Mouse (Mus musculus): ENCODE data around the gene Ccdc18. TPM values are rescaled to one million over a fixed set of nuclear protein-coding genes. Genes with fewer than 3 reads are reported as not detected.
"Not testable (repeated sequence)": the region's sequence is repeated elsewhere in the genome, so short reads cannot be mapped to it uniquely, and the experiment has no call there.

The Ccdc18 gene
- polyA plus RNA-seq, 1 experiment from 2014 or later, result 10.8 TPM

DNA sequence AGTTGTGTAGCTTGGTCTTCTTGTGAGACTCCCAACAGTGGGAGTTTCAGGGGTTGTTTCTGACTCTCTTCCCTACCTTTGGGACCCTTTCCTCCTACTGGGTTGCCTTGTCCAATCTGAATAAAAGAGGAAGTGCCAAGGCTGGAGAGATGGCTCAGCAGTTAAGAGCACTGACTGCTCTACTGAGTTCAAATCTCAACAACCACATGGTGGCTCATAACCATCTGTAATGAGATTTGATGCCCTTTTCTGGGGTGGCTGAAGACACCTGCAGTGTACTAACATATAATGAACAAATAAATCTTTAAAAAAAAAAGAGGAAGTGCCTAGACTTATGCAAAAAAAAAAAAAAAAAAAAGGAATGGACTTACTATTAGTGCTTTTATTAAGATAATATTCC, 91.4 kb downstream of the Ccdc18 start:
- Histone ChIP-seq H3K9ac (ENCODE audit: low read length) (no peak overlapping the region), H3K4me2 (no peak overlapping the region), H3K36me3 (ENCODE audit: control insufficient read depth, insufficient read depth, low read length) (no peaks in the 10 kb centered on the region), H3K27me3 (ENCODE audit: control insufficient read depth, insufficient read depth, low read length) (no peaks in the 10 kb centered on the region), H3K9me3 (ENCODE audit: control insufficient read depth, low read length) (no peaks in the 10 kb centered on the region), H3K4me3 (ENCODE audit: low read depth, low read length) (no peak overlapping the region), H3K27ac (ENCODE audit: low read depth, low read length) (no peak overlapping the region), H3K4me1 (ENCODE audit: control insufficient read depth, insufficient read depth, low read length) (no peaks in the 10 kb centered on the region)
- ATAC-seq (ENCODE audit: low FRiP score), result no peak
- DNase-seq (ENCODE audit: low spot score, missing footprints), result no peak

DNA sequence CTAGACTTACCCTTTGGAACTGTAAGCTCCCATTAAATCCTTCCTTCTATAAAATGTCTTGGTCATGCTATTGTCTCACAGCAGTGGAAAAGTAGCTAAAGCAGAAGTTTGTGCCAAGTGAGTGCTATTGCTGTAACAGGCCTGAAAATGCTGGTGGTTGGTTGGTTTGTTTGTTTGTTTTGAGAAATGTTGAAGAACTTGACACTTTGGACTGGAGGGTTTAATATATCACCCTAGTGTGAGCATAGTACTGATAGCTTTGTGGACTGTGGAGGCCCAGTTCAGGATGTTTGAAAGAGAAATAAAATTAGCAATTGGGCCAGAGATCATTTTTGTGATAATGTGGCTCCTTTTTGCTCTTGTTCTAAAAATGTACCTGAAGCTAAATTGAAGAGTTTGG, 93.5 kb downstream of the Ccdc18 start:
- Histone ChIP-seq H3K4me2 (no peak overlapping the region), H3K4me3 (ENCODE audit: low read depth, low read length) (no peak overlapping the region), H3K27me3 (ENCODE audit: control insufficient read depth, insufficient read depth, low read length) (no peaks in the 10 kb centered on the region), H3K4me1 (ENCODE audit: control insufficient read depth, insufficient read depth, low read length) (no peaks in the 10 kb centered on the region), H3K9me3 (ENCODE audit: control insufficient read depth, low read length) (no peaks in the 10 kb centered on the region), H3K27ac (ENCODE audit: low read depth, low read length) (no peak overlapping the region), H3K9ac (ENCODE audit: low read length) (no peak overlapping the region), H3K36me3 (ENCODE audit: control insufficient read depth, insufficient read depth, low read length) (no peaks in the 10 kb centered on the region)
- ATAC-seq (ENCODE audit: low FRiP score), result no peak
- no peak for DNase-seq (ENCODE audit: low spot score, missing footprints)

GRCm38 (mm10) chr5:108246314-108246765, 113.7 kb downstream of the Ccdc18 start:
- WGBS, result 80% methylated on average over 3 of the region's 3 CpGs
- no peaks in the 10 kb centered on the region for H3K27me3 ChIP-seq (ENCODE audit: control insufficient read depth, insufficient read depth, low read length)

GRCm38 (mm10) chr5:108250033-108250432, 117.4 kb downstream of the Ccdc18 start:
- H3K36me3 ChIP-seq (ENCODE audit: control insufficient read depth, insufficient read depth, low read length), result no peaks in the 10 kb centered on the region
- no peaks in the 10 kb centered on the region for H3K4me1 ChIP-seq (ENCODE audit: control insufficient read depth, insufficient read depth, low read length)
- no peak overlapping the region for H3K4me2 ChIP-seq
- 69% methylated on average over 2 of the region's 2 CpGs for WGBS
- H3K4me3 ChIP-seq (ENCODE audit: low read depth, low read length), result no peak overlapping the region
- no peaks in the 10 kb centered on the region for H3K9me3 ChIP-seq (ENCODE audit: control insufficient read depth, low read length)
- H3K27ac ChIP-seq (ENCODE audit: low read depth, low read length), result no peak overlapping the region
- ATAC-seq (ENCODE audit: low FRiP score), result no peak
- DNase-seq (ENCODE audit: low spot score, missing footprints), result no peak
- no peaks in the 10 kb centered on the region for H3K27me3 ChIP-seq (ENCODE audit: control insufficient read depth, insufficient read depth, low read length)
- H3K9ac ChIP-seq (ENCODE audit: low read length), result no peak overlapping the region

More at GRCm38 (mm10) chr5:108246314-108246765, 113.7 kb downstream of the Ccdc18 start:
- Histone ChIP-seq H3K36me3 (ENCODE audit: control insufficient read depth, insufficient read depth, low read length) (no peaks in the 10 kb centered on the region), H3K9me3 (ENCODE audit: control insufficient read depth, low read length) (no peaks in the 10 kb centered on the region), H3K4me3 (ENCODE audit: low read depth, low read length) (no peak overlapping the region), H3K4me2 (no peak overlapping the region), H3K9ac (ENCODE audit: low read length) (no peak overlapping the region), H3K27ac (ENCODE audit: low read depth, low read length) (no peak overlapping the region), H3K4me1 (ENCODE audit: control insufficient read depth, insufficient read depth, low read length) (no peaks in the 10 kb centered on the region)
- DNase-seq (ENCODE audit: low spot score, missing footprints) (no peak), ATAC-seq (ENCODE audit: low FRiP score) (no peak)

GRCm38 (mm10) chr5:108255259-108255658, 122.6 kb downstream of the Ccdc18 start:
- H3K9me3 ChIP-seq (ENCODE audit: control insufficient read depth, low read length), result no peaks in the 10 kb centered on the region
- no peak overlapping the region for H3K27ac ChIP-seq (ENCODE audit: low read depth, low read length)
- H3K4me1 ChIP-seq (ENCODE audit: control insufficient read depth, insufficient read depth, low read length), result no peaks in the 10 kb centered on the region
- ATAC-seq (ENCODE audit: low FRiP score), result no peak
- H3K4me3 ChIP-seq (ENCODE audit: low read depth, low read length), result no peak overlapping the region
- H3K27me3 ChIP-seq (ENCODE audit: control insufficient read depth, insufficient read depth, low read length), result no peaks in the 10 kb centered on the region
- WGBS, result 82% methylated on average over 5 of the region's 5 CpGs
- no peak for DNase-seq (ENCODE audit: low spot score, missing footprints)
- H3K9ac ChIP-seq (ENCODE audit: low read length), result no peak overlapping the region
- no peak overlapping the region for H3K4me2 ChIP-seq
- no peaks in the 10 kb centered on the region for H3K36me3 ChIP-seq (ENCODE audit: control insufficient read depth, insufficient read depth, low read length)

- Histone ChIP-seq H3K4me2 (no peak overlapping the region), H3K9me3 (ENCODE audit: control insufficient read depth, low read length) (no peaks in the 10 kb centered on the region), H3K4me3 (ENCODE audit: low read depth, low read length) (no peak overlapping the region), H3K4me1 (ENCODE audit: control insufficient read depth, insufficient read depth, low read length) (peaks cover under 1% of the 10 kb centered on the region; the same call in 1 of the 2 replicates), H3K27ac (ENCODE audit: low read depth, low read length) (no peak overlapping the region), H3K36me3 (ENCODE audit: control insufficient read depth, insufficient read depth, low read length) (no peaks in the 10 kb centered on the region), H3K9ac (ENCODE audit: low read length) (no peak overlapping the region), H3K27me3 (ENCODE audit: control insufficient read depth, insufficient read depth, low read length) (no peaks in the 10 kb centered on the region)
- DNase-seq (ENCODE audit: low spot score, missing footprints) (peak; percentile 79), ATAC-seq (ENCODE audit: low FRiP score) (no peak)
- WGBS, result 58% methylated on average over 4 of the region's 4 CpGs
Observed at GRCm38 (mm10) chr5:108262722-108263121, 130.0 kb downstream of the Ccdc18 start.

- 71% methylated on average over 1 of the region's 1 CpGs for WGBS
- H3K36me3 ChIP-seq (ENCODE audit: control insufficient read depth, insufficient read depth, low read length); ATAC-seq (ENCODE audit: low FRiP score); DNase-seq (ENCODE audit: low spot score, missing footprints); H3K9ac ChIP-seq (ENCODE audit: low read length); H3K9me3 ChIP-seq (ENCODE audit: control insufficient read depth, low read length); H3K4me3 ChIP-seq (ENCODE audit: low read depth, low read length); H3K27me3 ChIP-seq (ENCODE audit: control insufficient read depth, insufficient read depth, low read length); H3K27ac ChIP-seq (ENCODE audit: low read depth, low read length); H3K4me2 ChIP-seq; H3K4me1 ChIP-seq (ENCODE audit: control insufficient read depth, insufficient read depth, low read length): not testable (repeated sequence)
Observed at GRCm38 (mm10) chr5:108263785-108264184, 131.1 kb downstream of the Ccdc18 start.

- no peak overlapping the region for H3K27ac ChIP-seq (ENCODE audit: low read depth, low read length)
- ATAC-seq (ENCODE audit: low FRiP score) (no peak), DNase-seq (ENCODE audit: low spot score, missing footprints) (peak; percentile 57)
- no peak overlapping the region for H3K9ac ChIP-seq (ENCODE audit: low read length)
- no peaks in the 10 kb centered on the region for H3K9me3 ChIP-seq (ENCODE audit: control insufficient read depth, low read length)
- no peaks in the 10 kb centered on the region for H3K36me3 ChIP-seq (ENCODE audit: control insufficient read depth, insufficient read depth, low read length)
- H3K4me1 ChIP-seq (ENCODE audit: control insufficient read depth, insufficient read depth, low read length), result peaks cover 21% of the 10 kb centered on the region
- no peak overlapping the region for H3K4me2 ChIP-seq
- no peaks in the 10 kb centered on the region for H3K27me3 ChIP-seq (ENCODE audit: control insufficient read depth, insufficient read depth, low read length)
- no peak overlapping the region for H3K4me3 ChIP-seq (ENCODE audit: low read depth, low read length)
Observed at GRCm38 (mm10) chr5:108266990-108267389, 134.3 kb downstream of the Ccdc18 start.

GRCm38 (mm10) chr5:108268127-108269062, 135.7 kb downstream of the Ccdc18 start, which contains the start of gene Dr1:
Gene Dr1, plus strand, starts transcription at chr5:108268897.
- peak within 1 kb of the TSS; percentile 90 for H3K9ac ChIP-seq (ENCODE audit: low read length)
- peak within 1 kb of the TSS; percentile 90 for H3K4me3 ChIP-seq (ENCODE audit: low read depth, low read length)
- WGBS, result 4% methylated on average over 48 of the region's 55 CpGs
- peak; percentile 99 for ATAC-seq (ENCODE audit: low FRiP score)
- H3K4me2 ChIP-seq, result peak within 1 kb of the TSS; percentile 66
- H3K27me3 ChIP-seq (ENCODE audit: control insufficient read depth, insufficient read depth, low read length), result no peaks in the 10 kb centered on the region
- peak; percentile 97 for DNase-seq (ENCODE audit: low spot score, missing footprints)
- H3K9me3 ChIP-seq (ENCODE audit: control insufficient read depth, low read length), result no peaks in the 10 kb centered on the region
- peak within 1 kb of the TSS; percentile 89 for H3K27ac ChIP-seq (ENCODE audit: low read depth, low read length)
- H3K4me1 ChIP-seq (ENCODE audit: control insufficient read depth, insufficient read depth, low read length), result peaks cover 21% of the 10 kb centered on the region
- no peaks in the 10 kb centered on the region for H3K36me3 ChIP-seq (ENCODE audit: control insufficient read depth, insufficient read depth, low read length)

All from midbrain, embryonic 11.5 days (tissue).